Mouse (Mus musculus): ENCODE measurements around the gene Rnf114.

DNA sequence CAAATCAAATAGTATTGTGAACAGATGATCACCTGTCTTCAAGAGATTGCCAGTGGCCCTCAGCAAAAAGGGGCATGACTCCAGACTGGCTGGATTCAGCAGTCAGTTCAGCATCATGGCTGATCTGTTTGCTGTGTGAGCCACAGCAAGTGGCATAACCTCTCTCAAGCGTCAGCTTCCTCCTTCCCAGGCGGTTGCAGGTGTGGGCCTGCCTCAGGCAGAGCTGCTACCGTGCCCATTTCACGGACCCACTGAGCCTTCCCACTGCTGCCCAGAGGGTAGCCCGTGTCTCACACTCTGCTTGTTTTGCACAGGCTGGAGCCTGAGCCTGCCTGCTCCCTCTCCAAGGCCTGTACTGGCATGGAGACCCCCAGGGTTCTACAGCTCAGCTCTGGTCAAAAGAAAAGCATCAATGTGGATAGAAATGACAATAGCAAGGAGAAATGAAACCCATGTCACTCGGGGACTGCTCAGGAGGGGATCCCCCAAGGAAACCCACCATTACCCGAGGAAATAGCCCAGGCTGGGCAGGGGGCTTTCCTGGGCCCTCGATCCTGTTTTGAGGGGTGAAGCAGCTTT is 59.0 kb downstream of the Rnf114 start:
- TF ChIP-seq POLR2A (IDR thresholded peaks at IDR 0.05; ENCODE audit: control insufficient read depth, extremely low read depth, insufficient read depth, low read length, poor library complexity), result no peak
- TF ChIP-seq CTCF (IDR thresholded peaks at IDR 0.05; ENCODE audit: borderline replicate concordance, control insufficient read depth, extremely low read depth, insufficient read depth, low read length, poor library complexity), result no peak

Measured in thymus, adult 2 months (tissue).